Mouse (Mus musculus) A20 (cell line): ENCODE data around the gene Man2c1.

ENCODE experiments used
- DNase-seq: peaks from one replicate; pipeline ENCODE4 v3.0.0-alpha.2; 2011; ENCODE audit warnings: low read depth, low spot score

Man2c1 gene

GRCm38 (mm10) chr9:57157499-57157898 lies 27.0 kb downstream of the Man2c1 start:
- DNase-seq: no peak

GRCm38 (mm10) chr9:57158013-57158470 lies 27.6 kb downstream of the Man2c1 start, which contains the start of gene Commd4:
Gene Commd4 (minus strand): TSS chr9:57158331.
- peak; percentile 93 for DNase-seq

- DNase-seq: no peak
These were observed 28.0 kb downstream of the Man2c1 start for GRCm38 (mm10) chr9:57158506-57158905.

- DNase-seq: peak; percentile 66
These were observed 32.0 kb downstream of the Man2c1 start for GRCm38 (mm10) chr9:57162496-57162895.

GRCm38 (mm10) chr9:57163137-57163536 lies 32.6 kb downstream of the Man2c1 start:
- DNase-seq: no peak

GRCm38 (mm10) chr9:57166173-57166572 lies 35.7 kb downstream of the Man2c1 start:
- DNase-seq: no peak

GRCm38 (mm10) chr9:57168411-57168810 lies 37.9 kb downstream of the Man2c1 start:
- DNase-seq: no peak
